Mouse (Mus musculus): ENCODE measurements around the gene Dnajc22.

DNA sequence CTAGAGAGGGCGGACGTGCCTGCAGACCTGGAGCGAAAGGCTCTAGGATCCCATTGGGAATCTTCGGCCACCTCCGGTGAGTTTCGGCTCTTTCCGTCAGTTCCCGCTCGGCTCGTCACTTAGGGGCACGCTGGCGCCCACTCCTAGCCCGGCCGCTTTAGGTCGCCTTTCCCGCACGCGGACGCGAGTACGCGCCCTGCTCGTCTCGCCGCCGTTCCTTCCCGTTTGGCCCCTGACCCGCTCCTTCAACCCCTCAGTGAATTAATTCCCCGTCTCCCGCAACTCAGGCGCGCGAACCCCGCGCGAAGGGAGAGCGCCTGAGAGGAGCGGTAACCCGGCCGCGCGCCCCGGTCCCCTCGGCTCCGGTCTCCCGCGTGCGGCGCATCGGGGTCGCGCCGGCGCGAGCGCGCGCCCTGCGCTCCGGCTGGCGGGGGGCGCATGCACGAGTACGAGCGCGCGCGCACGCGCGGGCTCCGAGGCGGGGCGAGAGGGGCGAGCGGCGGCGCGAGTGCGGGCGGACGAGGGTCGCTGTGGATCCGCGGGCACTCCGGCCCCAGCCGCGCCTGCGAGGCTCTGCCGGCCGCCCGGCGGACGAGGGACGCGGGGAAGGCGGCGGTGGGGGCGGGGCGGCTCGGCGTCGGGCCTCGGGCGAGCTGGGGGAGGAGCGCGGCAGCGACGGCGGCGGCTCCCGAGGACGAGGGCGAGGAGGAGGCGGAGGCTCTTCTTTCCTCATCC is 33.3 kb downstream of the Dnajc22 start:
- TF ChIP-seq MAX (IDR thresholded peaks at IDR 0.05; ENCODE audit: low read depth) (no peak), POLR2A (IDR thresholded peaks at IDR 0.05; ENCODE audit: insufficient read length, low read depth) (peak; percentile 77), MYOG (IDR thresholded peaks at IDR 0.05; ENCODE audit: control insufficient read depth in 1 of 3, insufficient read depth in 1 of 3, insufficient read length in 2 of 3, low read depth in 2 of 3) (no peak), POLR2AphosphoS2 (IDR thresholded peaks at IDR 0.05; ENCODE audit: insufficient read length, low read depth) (peak; percentile 85)
